Mouse (Mus musculus) right cerebral cortex, adult 2 months (tissue): ENCODE data around the gene Myof.

ENCODE experiments used
- DNase-seq, 2 experiments: peaks; one replicate each; pipeline ENCODE4 v3.0.0; 2021 to 2022; ENCODE audit warnings: low spot score in 2 of 2

Myof gene

GRCm38 (mm10) chr19:38003671-38004521 lies 39.5 kb downstream of the Myof start:
- DNase-seq: no peak

GRCm38 (mm10) chr19:38002816-38003215 lies 40.6 kb downstream of the Myof start:
- no peak for DNase-seq

GRCm38 (mm10) chr19:38000990-38001389 lies 42.4 kb downstream of the Myof start:
- no peak for DNase-seq

- no peak for DNase-seq
Measured at GRCm38 (mm10) chr19:37999941-38000340, 43.4 kb downstream of the Myof start.

GRCm38 (mm10) chr19:37994301-37994700 lies 49.1 kb downstream of the Myof start:
- DNase-seq: no peak

- DNase-seq: no peak
Measured at GRCm38 (mm10) chr19:37992184-37992554, 51.2 kb downstream of the Myof start.

GRCm38 (mm10) chr19:37991399-37992183 lies 51.8 kb downstream of the Myof start:
- DNase-seq: peak; percentile 71 to 82

- no peak for DNase-seq
Measured at GRCm38 (mm10) chr19:37989971-37990370, 53.4 kb downstream of the Myof start.

- DNase-seq: no peak
Measured at GRCm38 (mm10) chr19:37988156-37988555, 55.2 kb downstream of the Myof start.

- no peak for DNase-seq
Measured at GRCm38 (mm10) chr19:37985730-37986129, 57.6 kb downstream of the Myof start.

- no peak for DNase-seq
Measured at GRCm38 (mm10) chr19:37975951-37976350, 67.4 kb downstream of the Myof start.

- no peak for DNase-seq
Measured at GRCm38 (mm10) chr19:37970571-37970970, 72.8 kb downstream of the Myof start.

GRCm38 (mm10) chr19:37970004-37970403 lies 73.4 kb downstream of the Myof start:
- DNase-seq: no peak

- DNase-seq: no peak
Measured at GRCm38 (mm10) chr19:37965828-37966227, 77.5 kb downstream of the Myof start.

- no peak for DNase-seq
Measured at GRCm38 (mm10) chr19:37963421-37963820, 80.0 kb downstream of the Myof start.

- DNase-seq: no peak
Measured at GRCm38 (mm10) chr19:37960791-37961190, 82.6 kb downstream of the Myof start.

- DNase-seq: no peak
Measured at GRCm38 (mm10) chr19:37959543-37960215, 83.7 kb downstream of the Myof start.

GRCm38 (mm10) chr19:37959076-37959475 lies 84.3 kb downstream of the Myof start:
- no peak for DNase-seq

- no peak for DNase-seq
Measured at GRCm38 (mm10) chr19:37957256-37957655, 86.1 kb downstream of the Myof start.

- no peak for DNase-seq
Measured at GRCm38 (mm10) chr19:37956006-37956405, 87.4 kb downstream of the Myof start.

- peak; percentile 83 to 85 for DNase-seq
Measured at GRCm38 (mm10) chr19:37955425-37956001, 87.9 kb downstream of the Myof start.

GRCm38 (mm10) chr19:37954772-37955171 lies 88.6 kb downstream of the Myof start:
- DNase-seq: no peak
